Mouse (Mus musculus) lung, postnatal 36 days (tissue): Measurements from ENCODE around the gene Ascc1.
A peak's percentile ranks its signal among the peaks of the same experiment; 100 is the strongest.
"Not testable (repeated sequence)": the region's sequence is repeated elsewhere in the genome, so short reads cannot be mapped to it uniquely, and the experiment has no call there.

Source experiments
- DNase-seq: peaks from one replicate; pipeline ENCODE4 v3.0.0; 2022; ENCODE audit warnings: mixed read lengths

Ascc1 gene

GRCm38 (mm10) chr10:60118464-60118863, 115.9 kb downstream of the Ascc1 start:
- peak; percentile 44 for DNase-seq

- DNase-seq: no peak
Observed at GRCm38 (mm10) chr10:60120630-60121029, 118.0 kb downstream of the Ascc1 start.

GRCm38 (mm10) chr10:60124078-60124477, 121.5 kb downstream of the Ascc1 start:
- DNase-seq: no peak

GRCm38 (mm10) chr10:60125529-60126327, 123.1 kb downstream of the Ascc1 start:
- peak; percentile 42 for DNase-seq

- no peak for DNase-seq
Observed at GRCm38 (mm10) chr10:60128287-60128686, 125.7 kb downstream of the Ascc1 start.

GRCm38 (mm10) chr10:60130504-60130903, 127.9 kb downstream of the Ascc1 start:
- no peak for DNase-seq

GRCm38 (mm10) chr10:60133501-60133900, 130.9 kb downstream of the Ascc1 start:
- DNase-seq: no peak

GRCm38 (mm10) chr10:60134201-60134600, 131.6 kb downstream of the Ascc1 start:
- no peak for DNase-seq

GRCm38 (mm10) chr10:60136010-60136409, 133.4 kb downstream of the Ascc1 start:
- not testable (repeated sequence) for DNase-seq

GRCm38 (mm10) chr10:60136935-60137334, 134.3 kb downstream of the Ascc1 start:
- DNase-seq: no peak

GRCm38 (mm10) chr10:60138680-60139079, 136.1 kb downstream of the Ascc1 start:
- DNase-seq: no peak

GRCm38 (mm10) chr10:60140751-60141150, 138.1 kb downstream of the Ascc1 start:
- no peak for DNase-seq

GRCm38 (mm10) chr10:60141656-60142160, 139.1 kb downstream of the Ascc1 start:
- DNase-seq: no peak

GRCm38 (mm10) chr10:60147510-60148047, 145.0 kb downstream of the Ascc1 start:
- DNase-seq: peak; percentile 36

- DNase-seq: peak; percentile 88
Observed at GRCm38 (mm10) chr10:60148087-60148486, 145.5 kb downstream of the Ascc1 start.
